Mouse (Mus musculus): ENCODE measurements at regions not wholly inside any gene's neighbourhood (a gene's known extent, or its start where the extent isn't known, plus 50 kb on each side); places are given as distances from the start of the nearest gene placed in this dataset. TPM values are rescaled to one million over a fixed set of nuclear protein-coding genes. Genes with fewer than 3 reads are reported as not detected.

DNA sequence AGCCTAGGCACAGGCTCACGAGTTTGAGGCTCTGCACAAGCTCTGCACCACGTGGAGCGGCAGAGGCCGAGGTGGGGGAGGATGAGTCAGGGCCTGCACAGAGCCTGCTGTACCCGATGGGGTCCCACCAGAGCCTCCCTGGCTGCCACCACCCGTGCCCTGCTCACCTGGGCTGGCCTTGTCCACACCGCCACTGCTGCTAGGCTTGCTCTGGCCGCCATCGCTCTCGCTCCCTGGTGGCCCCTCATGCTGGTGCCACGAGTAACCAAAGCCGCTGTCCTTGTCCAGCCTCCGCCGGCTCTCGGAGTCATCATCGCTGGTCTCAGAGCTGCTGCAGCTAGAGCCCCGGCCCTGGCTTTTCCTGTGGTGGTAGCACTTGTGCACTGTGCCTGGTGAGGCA is 386.8 kb downstream of the Gm8797 start:
- H3K36me3 ChIP-seq: no peaks in the 10 kb centered on the region
- H3K4me1 ChIP-seq: no peaks in the 10 kb centered on the region
- H3K9me3 ChIP-seq: peaks cover 10% of the 10 kb centered on the region; the same call in 1 of the 2 replicates
- H3K9ac ChIP-seq: no peak overlapping the region
- no peak overlapping the region for H3K27ac ChIP-seq
- 95% methylated on average over 17 of the region's 17 CpGs for WGBS
- H3K4me3 ChIP-seq: no peak overlapping the region
- peak; percentile 56; the same call in 1 of the 2 replicates for ATAC-seq (ENCODE audit: insufficient number of reproducible peaks, insufficient read depth, low FRiP score, low TSS enrichment)
- no peaks in the 10 kb centered on the region for H3K27me3 ChIP-seq
- H3K4me2 ChIP-seq (replicated peaks): no peak overlapping the region

DNA sequence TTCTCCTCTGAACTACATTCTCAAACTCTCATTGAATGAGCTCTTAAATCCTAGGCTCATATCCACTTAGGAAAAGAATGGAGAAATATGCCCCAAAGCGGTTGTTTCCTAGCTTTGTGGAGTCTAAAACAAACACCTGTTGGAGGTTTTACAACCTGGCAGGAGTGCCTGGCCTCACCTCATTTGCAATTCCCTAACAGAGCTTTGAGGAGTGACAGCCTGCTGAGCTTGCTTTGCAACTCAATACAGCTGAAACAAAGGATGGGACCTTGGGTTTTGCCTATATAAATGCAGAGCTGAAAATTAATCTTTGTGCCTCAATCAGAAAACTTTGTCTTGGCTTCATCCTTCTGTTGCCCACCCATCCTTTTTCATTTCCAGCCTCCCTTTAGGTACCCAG is 423.2 kb downstream of the Gm8797 start:
- no peak for ATAC-seq (ENCODE audit: insufficient number of reproducible peaks, insufficient read depth, low FRiP score, low TSS enrichment)
- H3K27me3 ChIP-seq: no peaks in the 10 kb centered on the region
- H3K27ac ChIP-seq: no peak overlapping the region
- H3K36me3 ChIP-seq: no peaks in the 10 kb centered on the region
- H3K4me1 ChIP-seq: no peaks in the 10 kb centered on the region
- H3K4me3 ChIP-seq: no peak overlapping the region
- no peak overlapping the region for H3K4me2 ChIP-seq (replicated peaks)
- H3K9me3 ChIP-seq: no peaks in the 10 kb centered on the region
- WGBS: 37% methylated on average over 1 of the region's 1 CpGs
- H3K9ac ChIP-seq: no peak overlapping the region

DNA sequence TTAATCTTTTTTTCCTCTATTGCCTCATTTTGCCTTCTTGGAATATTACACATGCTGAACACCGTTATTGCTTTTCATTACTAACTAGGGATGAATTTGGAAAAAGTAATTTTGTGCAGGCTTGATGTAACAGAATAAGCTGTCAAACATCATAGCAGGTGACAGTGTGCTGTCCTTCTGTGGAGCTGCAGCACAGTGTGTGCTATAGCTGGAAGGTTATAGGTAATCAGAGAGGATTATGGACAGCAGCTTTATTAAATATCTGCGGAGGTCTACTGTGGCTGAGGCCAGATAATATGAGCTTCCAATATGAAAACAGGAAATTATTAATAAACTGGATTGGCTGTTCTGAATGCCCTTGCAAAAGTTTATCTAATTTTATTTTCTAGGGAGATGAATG is 431.9 kb downstream of the Gm8797 start:
- H3K4me2 ChIP-seq (replicated peaks): no peak overlapping the region
- no peak overlapping the region for H3K9ac ChIP-seq
- H3K4me1 ChIP-seq: no peaks in the 10 kb centered on the region
- no peak overlapping the region for H3K27ac ChIP-seq
- H3K27me3 ChIP-seq: no peaks in the 10 kb centered on the region
- WGBS: 73% methylated on average over 2 of the region's 2 CpGs
- H3K4me3 ChIP-seq: no peak overlapping the region
- H3K9me3 ChIP-seq: no peaks in the 10 kb centered on the region
- H3K36me3 ChIP-seq: no peaks in the 10 kb centered on the region
- ATAC-seq (ENCODE audit: insufficient number of reproducible peaks, insufficient read depth, low FRiP score, low TSS enrichment): no peak

DNA sequence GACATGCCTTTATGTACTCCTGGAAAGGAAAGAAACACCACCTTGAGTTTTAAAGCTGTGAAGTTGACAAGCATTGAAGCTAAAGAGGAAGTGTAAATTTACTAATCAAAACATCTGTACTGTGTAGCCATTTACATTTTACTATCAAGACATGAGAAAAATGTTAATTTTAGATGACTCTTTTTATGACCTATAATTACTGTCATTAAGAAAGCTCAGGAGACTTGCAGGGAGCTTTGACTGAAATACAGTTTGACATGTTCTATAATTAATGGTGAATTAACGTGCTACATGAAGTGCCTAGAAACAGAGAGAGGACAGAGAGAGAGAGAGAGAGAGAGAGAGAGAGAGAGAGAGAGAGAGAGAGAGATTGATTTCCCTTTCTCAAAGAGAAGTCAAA is 432.8 kb downstream of the Gm8797 start:
- no peak overlapping the region for H3K27ac ChIP-seq
- H3K4me1 ChIP-seq: no peaks in the 10 kb centered on the region
- H3K9me3 ChIP-seq: no peaks in the 10 kb centered on the region
- no peaks in the 10 kb centered on the region for H3K27me3 ChIP-seq
- no peak overlapping the region for H3K4me3 ChIP-seq
- H3K4me2 ChIP-seq (replicated peaks): no peak overlapping the region
- no peak for ATAC-seq (ENCODE audit: insufficient number of reproducible peaks, insufficient read depth, low FRiP score, low TSS enrichment)
- no peak overlapping the region for H3K9ac ChIP-seq
- 34% methylated on average over 1 of the region's 1 CpGs for WGBS
- H3K36me3 ChIP-seq: no peaks in the 10 kb centered on the region

DNA sequence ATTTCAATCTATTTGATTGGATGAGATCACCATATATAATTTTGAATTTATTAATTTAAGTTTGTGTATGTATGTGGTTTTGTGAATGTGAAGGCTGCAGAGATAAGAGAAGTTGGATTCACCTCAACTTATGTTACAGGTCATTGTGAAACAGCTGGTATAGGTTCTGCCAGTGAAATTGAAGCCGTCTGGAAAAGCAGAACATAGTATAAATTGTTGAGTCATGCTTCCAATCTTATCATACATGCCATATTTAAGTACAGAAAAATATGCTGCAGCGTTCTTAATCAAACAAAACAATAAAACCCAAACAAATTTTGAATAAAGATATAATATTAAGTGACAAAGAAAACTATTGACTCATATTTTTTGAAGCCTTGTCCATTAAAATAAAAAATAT is 415.6 kb downstream of the 1700008P02Rik start:
- WGBS: 53% methylated on average over 2 of the region's 2 CpGs
- ATAC-seq (ENCODE audit: insufficient number of reproducible peaks, insufficient read depth, low FRiP score, low TSS enrichment): no peak

DNA sequence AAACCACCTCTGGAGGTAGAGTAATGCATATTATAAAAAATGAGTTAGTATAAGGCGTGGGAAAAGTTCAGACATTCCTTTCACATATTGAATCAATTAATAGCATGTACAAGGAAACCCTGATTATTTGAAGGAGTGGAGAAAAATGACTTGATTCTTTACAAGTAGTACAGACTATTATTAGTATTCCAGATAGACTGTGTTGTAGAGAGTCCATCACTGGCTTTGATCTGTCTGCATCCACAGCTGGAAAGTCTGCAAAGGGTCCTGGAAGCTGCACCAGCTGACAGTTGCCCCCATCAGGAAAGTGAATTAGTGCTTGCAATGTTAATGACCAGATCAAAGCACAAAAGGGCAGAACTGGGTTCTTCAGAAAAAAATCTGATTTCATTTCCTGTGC is 391.6 kb downstream of the 1700008P02Rik start:
- Histone ChIP-seq H3K9ac (no peak overlapping the region), H3K4me2 (replicated peaks) (no peak overlapping the region), H3K27me3 (no peaks in the 10 kb centered on the region), H3K9me3 (no peaks in the 10 kb centered on the region), H3K36me3 (no peaks in the 10 kb centered on the region), H3K4me1 (no peaks in the 10 kb centered on the region), H3K4me3 (no peak overlapping the region), H3K27ac (no peak overlapping the region)
- 34% methylated on average over 1 of the region's 1 CpGs for WGBS
- ATAC-seq (ENCODE audit: insufficient number of reproducible peaks, insufficient read depth, low FRiP score, low TSS enrichment): no peak

More for the DNA sequence above, 415.6 kb downstream of the 1700008P02Rik start:
- no peaks in the 10 kb centered on the region for H3K4me1 ChIP-seq
- no peak overlapping the region for H3K4me3 ChIP-seq
- H3K27ac ChIP-seq: no peak overlapping the region
- no peaks in the 10 kb centered on the region for H3K36me3 ChIP-seq
- no peak overlapping the region for H3K4me2 ChIP-seq (replicated peaks)
- H3K9ac ChIP-seq: no peak overlapping the region
- H3K9me3 ChIP-seq: no peaks in the 10 kb centered on the region
- no peaks in the 10 kb centered on the region for H3K27me3 ChIP-seq

Small RNA genes lying in the stretch of these regions (microRNA-seq; reads per million reads assigned to microRNA genes)
- gene Gm25144 (not detected), gene Gm25352 (not detected)

Measured in embryonic facial prominence, embryonic 12.5 days (tissue).